Mouse (Mus musculus) WW6 (cell line): ENCODE measurements around the gene Wfikkn2.

Experiments
- DNase-seq: peaks from one replicate; pipeline ENCODE4 v3.0.0-alpha.2; 2013; ENCODE audit warnings: low read depth, low spot score

The Wfikkn2 gene

DNA sequence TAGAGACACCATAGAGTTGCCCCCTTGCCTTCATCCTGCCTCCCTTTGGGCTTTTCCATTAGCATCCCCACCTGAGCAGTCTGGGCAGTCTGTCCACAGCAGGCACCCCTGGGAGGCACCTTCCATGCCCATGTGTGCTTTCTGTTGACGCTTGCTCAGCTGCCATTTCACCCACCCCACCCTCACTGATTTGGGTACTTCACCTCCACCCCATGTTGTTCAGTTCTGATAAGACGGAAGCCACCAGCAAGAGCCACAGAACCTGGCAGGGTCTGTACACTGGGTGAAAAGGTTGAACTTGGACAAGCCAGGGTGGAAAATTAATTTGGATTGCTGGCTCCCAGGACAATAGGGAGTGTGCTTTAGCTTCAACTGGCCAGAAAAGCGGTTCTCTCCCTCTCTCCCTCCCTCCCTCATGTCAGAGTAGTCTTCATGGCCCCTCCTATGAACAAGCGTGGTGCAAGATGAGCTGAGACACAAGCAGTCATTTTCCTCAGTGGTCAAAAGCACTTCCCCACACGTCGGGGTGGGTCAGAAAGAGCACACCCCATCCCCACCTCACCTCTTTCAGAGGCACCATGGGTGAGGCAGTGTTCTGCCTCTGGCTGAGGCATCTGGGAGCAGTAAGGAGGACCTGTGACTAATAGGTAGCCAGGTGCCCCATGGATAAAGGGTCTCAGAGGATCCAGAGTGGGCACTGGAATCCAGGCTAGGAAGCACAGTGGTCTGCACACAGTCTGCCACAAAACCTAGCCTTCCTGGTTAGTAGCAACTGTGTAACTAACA, 16.0 kb upstream of the Wfikkn2 start:
- DNase-seq: no peak

DNA sequence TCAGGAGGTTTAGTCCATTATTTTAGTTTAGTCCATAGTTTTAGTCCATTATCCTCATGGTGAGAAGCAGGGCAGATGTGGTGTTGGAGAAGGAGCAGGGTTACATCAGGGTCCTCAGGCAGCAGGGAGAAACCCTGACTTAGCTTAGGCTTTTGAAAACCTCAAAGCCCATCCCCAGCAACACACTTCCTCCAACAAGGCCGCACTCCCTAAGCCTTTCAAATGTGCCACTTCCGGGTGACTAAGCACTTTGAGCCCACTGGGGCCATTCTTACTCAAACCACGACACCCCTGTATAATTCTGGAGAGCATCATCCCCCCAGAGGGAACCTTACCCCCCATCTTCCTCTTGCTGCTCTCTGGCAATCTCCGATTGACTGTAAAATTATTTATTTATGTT, 14.0 kb upstream of the Wfikkn2 start:
- DNase-seq: no peak

- DNase-seq: no peak
Measured at GRCm38 (mm10) chr11:94257987-94258386, 12.2 kb upstream of the Wfikkn2 start.

DNA sequence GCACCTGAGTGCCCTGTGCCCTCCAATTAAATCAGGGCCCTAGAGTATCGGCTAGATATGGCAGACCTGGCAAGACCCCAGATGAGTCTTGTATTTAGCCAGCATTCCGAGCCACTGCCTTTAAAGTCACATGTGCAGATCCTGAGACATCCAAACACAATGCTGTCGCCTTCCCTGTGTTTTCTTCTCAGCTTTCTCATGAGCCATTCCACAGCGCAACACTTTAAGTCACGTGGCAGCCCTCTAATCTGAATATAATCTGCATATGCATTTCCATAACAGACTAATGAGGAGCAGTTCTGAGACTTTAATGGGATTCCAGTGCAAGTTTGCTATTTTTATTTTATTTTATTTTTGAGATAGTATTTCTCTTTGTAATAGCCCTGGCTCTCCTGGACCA, 9.9 kb upstream of the Wfikkn2 start:
- DNase-seq: no peak

DNA sequence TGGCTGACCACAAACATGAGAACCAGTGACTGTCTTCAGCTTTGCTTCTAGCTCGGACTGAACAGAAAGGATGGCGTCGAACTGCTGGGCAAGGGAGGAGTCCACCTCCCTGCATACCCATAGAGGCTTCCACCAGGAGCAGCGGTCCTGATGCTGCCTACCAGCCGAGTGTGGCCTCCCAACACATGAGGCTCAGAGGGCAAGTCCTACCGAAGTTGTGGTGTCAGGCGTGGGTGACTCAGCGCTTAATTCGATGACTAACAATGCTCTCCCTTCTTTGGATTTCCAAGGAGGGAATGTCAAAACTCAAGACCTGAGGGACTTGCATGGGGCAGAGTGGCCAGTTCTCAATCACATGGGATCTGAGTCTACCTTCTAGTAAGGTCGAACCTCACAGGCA, 7.9 kb upstream of the Wfikkn2 start:
- no peak for DNase-seq

GRCm38 (mm10) chr11:94253156-94253555, 7.4 kb upstream of the Wfikkn2 start:
- DNase-seq: no peak

GRCm38 (mm10) chr11:94246789-94247061, 920 bp upstream of the Wfikkn2 start:
- DNase-seq: no peak

GRCm38 (mm10) chr11:94244385-94244784, 1.4 kb downstream of the Wfikkn2 start:
- DNase-seq: no peak

- DNase-seq: no peak
Measured at GRCm38 (mm10) chr11:94243422-94244180, 2.2 kb downstream of the Wfikkn2 start.

DNA sequence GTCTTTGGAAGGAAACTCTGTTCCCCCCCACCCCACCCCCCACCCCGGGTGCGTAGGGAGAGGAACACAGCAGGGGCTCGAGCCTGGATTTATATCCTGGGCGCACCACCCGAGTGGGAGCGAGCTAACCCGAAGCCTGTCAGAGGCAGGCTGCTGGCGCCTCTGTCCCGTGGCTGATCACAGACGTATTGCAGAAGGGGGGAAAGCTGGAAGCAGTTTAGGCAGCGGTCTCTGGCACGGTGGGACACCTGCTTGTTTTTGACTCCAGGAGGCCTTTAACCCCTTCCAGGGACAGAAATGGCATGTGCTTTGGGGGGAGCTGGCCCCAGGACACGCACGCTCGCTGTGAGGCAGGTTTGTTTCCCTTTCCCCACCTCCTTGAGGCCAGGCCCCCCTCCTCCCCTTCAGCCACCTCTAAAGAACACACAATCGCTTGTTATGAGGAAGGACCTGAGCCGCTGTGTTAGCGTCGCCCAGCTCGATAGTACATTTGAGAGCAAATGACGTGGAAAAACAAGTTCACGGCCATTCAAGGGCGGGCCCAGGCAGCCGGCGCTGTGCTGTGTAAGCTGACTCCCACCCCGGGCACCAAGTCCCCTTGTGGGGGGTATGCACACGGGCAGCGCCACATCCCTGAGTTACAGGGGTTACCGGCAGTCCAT, 2.9 kb downstream of the Wfikkn2 start:
- DNase-seq: no peak

GRCm38 (mm10) chr11:94239706-94240105, 6.1 kb downstream of the Wfikkn2 start:
- no peak for DNase-seq

DNA sequence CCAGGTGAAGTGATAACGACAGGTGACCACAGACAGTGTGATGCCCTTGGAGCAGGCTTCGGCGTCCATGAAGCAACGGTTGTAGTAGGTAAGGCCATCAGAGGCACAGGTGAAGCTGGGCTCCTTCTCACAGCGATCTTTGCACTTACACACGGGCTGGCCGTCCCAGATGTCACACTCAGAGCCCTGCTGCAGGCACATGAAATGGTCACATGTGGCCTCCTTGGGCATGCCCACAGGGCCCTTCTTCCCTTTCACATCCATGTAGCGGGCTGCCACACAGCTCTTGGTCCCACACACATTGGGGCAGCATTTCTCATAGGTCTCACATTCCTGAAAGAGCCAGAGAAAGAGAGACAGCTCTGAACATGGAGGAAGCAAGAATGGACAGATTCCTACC, 7.0 kb downstream of the Wfikkn2 start:
- DNase-seq: no peak

DNA sequence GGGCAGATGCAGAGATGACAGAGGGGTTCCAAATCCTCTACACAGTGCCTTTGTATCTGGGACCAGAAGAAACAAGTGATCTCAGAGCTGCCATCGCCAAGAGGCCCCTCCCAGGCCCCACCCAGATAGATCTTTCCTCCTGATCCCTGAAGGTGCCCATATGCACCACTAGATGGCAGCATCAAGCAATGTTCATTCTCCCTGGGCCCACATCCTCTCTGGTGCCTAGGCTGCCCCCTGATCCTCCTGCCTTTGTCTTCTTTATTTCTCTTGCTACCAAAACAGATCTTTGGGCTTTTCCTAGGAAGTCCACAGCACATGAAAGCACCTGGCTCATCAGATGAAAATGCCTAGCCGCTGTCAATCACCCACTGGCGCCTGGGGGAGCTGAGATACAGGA, 9.7 kb downstream of the Wfikkn2 start:
- DNase-seq: peak; percentile 65

DNA sequence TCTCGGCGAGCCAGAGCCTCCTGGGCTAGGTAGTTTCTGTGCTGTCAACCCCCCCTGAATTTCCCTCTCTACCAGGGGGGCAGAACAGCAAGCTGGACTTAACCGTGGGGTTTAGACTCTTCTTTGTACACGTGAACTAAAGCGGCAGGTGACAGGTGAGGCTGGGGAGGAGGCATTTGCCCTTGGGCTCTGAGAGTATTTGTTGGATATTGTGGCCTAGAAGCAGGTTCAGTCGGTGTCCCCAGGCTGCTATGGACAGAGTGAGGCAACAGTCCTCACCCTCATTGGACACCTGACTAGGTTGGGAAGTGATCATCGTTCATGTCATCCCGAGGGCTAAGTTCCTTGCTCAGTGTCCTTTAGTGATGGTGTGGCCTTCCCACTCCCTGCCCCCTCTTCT, 10.9 kb downstream of the Wfikkn2 start:
- no peak for DNase-seq

GRCm38 (mm10) chr11:94234380-94234779, 11.4 kb downstream of the Wfikkn2 start:
- no peak for DNase-seq

DNA sequence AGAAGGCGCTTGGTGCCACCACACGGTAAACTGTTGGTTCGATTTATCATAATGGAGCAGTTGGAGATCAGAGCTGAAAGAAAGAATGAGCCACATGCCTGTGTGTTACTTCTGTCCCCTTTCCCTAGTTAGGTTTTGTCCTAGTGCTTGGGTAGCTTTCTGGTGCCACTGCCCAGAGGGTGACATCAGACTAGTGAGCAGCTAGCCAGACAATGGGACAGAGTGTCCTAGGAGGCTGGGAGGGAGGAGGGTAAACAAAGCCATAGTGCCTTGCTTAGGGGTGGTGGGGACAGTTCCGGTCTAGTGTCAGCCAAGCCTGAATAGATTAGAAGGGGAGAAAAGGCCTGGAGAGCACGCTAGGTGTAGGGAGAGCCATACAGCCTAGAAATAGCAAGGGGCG, 12.4 kb downstream of the Wfikkn2 start:
- DNase-seq: no peak

DNA sequence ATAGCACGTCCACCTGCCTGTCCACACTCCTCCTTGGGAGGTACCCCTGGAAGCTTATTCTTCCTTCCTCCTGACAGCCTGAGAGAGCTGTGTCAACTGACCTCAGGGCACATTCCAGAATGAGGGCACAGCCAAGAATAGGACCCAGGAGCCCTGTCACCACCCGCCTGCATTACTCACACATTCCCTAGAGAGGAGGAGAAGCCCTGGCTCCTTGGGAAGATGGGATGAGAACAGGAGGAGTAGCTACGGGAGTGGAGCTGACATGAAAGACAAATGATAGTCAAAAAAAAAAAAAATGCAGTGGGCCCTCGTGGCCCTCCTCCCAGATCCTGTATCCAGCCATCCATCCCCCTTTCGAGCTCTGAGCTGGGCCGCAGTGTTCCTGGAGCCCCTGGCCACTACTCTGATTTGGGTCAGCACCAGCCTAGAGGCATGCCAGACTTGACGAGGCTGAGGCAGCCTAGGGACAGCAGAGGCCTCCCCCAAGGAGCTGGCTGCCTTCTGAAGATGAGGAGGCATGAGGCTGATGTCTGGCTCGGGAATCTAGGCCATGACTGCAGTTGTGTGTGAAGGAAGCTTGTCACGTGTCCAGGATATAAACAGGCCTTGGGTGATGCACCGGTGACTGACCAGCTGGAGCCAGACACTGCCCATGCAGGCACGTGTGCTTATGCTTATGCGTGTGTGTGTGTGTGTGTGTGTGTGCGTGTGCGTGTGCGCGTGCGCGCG, 13.8 kb downstream of the Wfikkn2 start:
- DNase-seq: no peak

- DNase-seq: no peak
Measured at GRCm38 (mm10) chr11:94230244-94230643, 15.6 kb downstream of the Wfikkn2 start.

GRCm38 (mm10) chr11:94229207-94229960, 16.4 kb downstream of the Wfikkn2 start:
- DNase-seq: no peak

DNA sequence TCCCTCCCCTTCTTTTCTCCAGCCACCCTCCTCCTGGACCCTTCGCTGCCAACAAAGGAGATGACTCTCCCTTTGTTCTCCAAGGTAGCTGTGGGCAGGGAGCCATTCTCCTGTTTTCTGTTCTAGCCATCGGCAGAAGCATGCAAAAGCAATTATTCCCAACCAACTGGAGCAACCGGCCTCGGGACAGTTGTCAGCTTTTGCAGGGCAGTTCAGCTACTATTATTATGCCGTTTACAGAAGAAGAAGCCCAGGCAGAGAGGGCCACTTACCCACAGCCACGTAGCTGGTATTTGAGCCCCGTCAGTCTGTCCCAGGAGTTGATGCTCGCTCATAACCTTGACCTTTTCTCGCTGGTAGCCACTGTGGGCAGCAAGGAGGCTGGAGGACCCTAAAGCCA, 17.4 kb downstream of the Wfikkn2 start:
- DNase-seq: no peak

GRCm38 (mm10) chr11:94225985-94226384, 19.8 kb downstream of the Wfikkn2 start:
- no peak for DNase-seq
